Mouse (Mus musculus) megakaryocyte, embryonic 14.5 days (primary cell): ENCODE measurements around the gene Mfsd2a.

Experiments used
- FLI1 ChIP-seq: IDR thresholded peaks from 2 replicates; pipeline ENCODE4 v1.6.1; 2012; ENCODE audit warnings: low read length, inconsistent platforms, mixed read lengths
- GATA1 ChIP-seq: IDR thresholded peaks from 3 replicates; pipeline ENCODE4 v1.6.1; 2012; ENCODE audit warnings: mixed read lengths, low read length, inconsistent platforms, borderline replicate concordance

DNA sequence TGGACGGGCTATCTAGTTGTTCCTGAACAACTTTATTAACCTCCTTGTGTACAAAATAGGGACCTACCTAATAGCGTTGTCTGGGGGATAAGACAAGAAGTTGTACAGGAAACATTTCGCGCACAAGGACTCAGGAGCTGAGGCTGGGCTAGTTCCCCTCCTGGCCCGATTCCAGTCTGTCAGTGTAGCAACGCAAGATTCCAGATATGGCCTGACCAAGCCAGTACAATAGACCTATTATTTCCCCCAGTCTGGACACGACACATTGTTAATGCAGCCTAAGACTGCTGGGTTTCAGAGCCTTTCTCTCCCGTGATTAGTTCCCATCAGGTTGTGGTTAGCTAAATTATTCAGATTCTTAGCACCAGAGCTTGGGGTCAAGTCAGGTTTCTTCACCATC lies 1.8 kb upstream of the Mfsd2a start:
- TF ChIP-seq GATA1 (no peak), FLI1 (no peak)
